Mouse (Mus musculus) MEL (cell line): ENCODE results near the gene Tiparp.

Source experiments
- CHD1 ChIP-seq: IDR thresholded peaks from 2 replicates; pipeline ENCODE4 v1.6.1; 2012; ENCODE audit warnings: low read depth, mild to moderate bottlenecking, inconsistent platforms, low read length, improper control_type of control experiment
- CTCF ChIP-seq, 3 experiments: IDR thresholded peaks in 2 of 3; conservative IDR thresholded peaks in 1 of 3; 2 replicates each; pipeline ENCODE4 v1.5.1; 2011 to 2012; ENCODE audit warnings: low read length in 3 of 3, low read depth in 2 of 3, mild to moderate bottlenecking in 2 of 3, improper control_type of control experiment in 1 of 3, inconsistent platforms in 1 of 3, mixed read lengths in 1 of 3, moderate library complexity in 1 of 3; ENCODE audit not compliant: control insufficient read depth in 1 of 3, insufficient read depth in 1 of 3, poor library complexity in 1 of 3, severe bottlenecking in 1 of 3
- EP300 ChIP-seq, 2 experiments: IDR thresholded peaks; 2 replicates each; pipeline ENCODE4 v1.6.1; 2011; ENCODE audit warnings: improper control_type of control experiment in 2 of 2, low read length in 2 of 2, low read depth in 1 of 2, mild to moderate bottlenecking in 1 of 2
- ETS1 ChIP-seq: IDR thresholded peaks from 2 replicates; pipeline ENCODE4 v1.6.1; 2012; ENCODE audit warnings: low read depth, mild to moderate bottlenecking, inconsistent platforms, low read length, improper control_type of control experiment, moderate library complexity
- POLR2A ChIP-seq, 2 experiments: IDR thresholded peaks; 2 replicates each; pipeline ENCODE4 v1.6.1; 2011 to 2012; ENCODE audit warnings: low read length in 2 of 2, mild to moderate bottlenecking in 2 of 2, control low read depth in 1 of 2, improper control_type of control experiment in 1 of 2, low read depth in 1 of 2, moderate library complexity in 1 of 2; ENCODE audit not compliant: control insufficient read depth in 1 of 2, insufficient read depth in 1 of 2, poor library complexity in 1 of 2
- UBTF ChIP-seq: IDR thresholded peaks from 2 replicates; pipeline ENCODE4 v1.6.1; 2012; ENCODE audit warnings: low read depth, mild to moderate bottlenecking, inconsistent platforms, low read length, improper control_type of control experiment, moderate library complexity, borderline replicate concordance; ENCODE audit not compliant: insufficient read depth
- ZC3H11A ChIP-seq: IDR thresholded peaks from 2 replicates; pipeline ENCODE4 v1.6.1; 2012; ENCODE audit warnings: low read depth, mild to moderate bottlenecking, inconsistent platforms, low read length, improper control_type of control experiment
- ZNF384 ChIP-seq: IDR thresholded peaks from 2 replicates; pipeline ENCODE4 v1.6.1; 2012; ENCODE audit warnings: low read depth, mild to moderate bottlenecking, inconsistent platforms, low read length, improper control_type of control experiment

GRCm38 (mm10) chr3:65565632-65566300, 37.6 kb downstream of the Tiparp start:
- TF ChIP-seq CHD1 (no peak), CTCF (IDR thresholded peaks at IDR 0.05 in 2 of 3, conservative IDR thresholded peaks at IDR 0.05 in 1 of 3; ENCODE audit: control insufficient read depth in 1 of 3, insufficient read depth in 1 of 3, low read depth in 2 of 3, low read length in 3 of 3, poor library complexity in 1 of 3, severe bottlenecking in 1 of 3) (no peak), POLR2A (IDR thresholded peaks at IDR 0.05; ENCODE audit: control insufficient read depth in 1 of 2, insufficient read depth in 1 of 2, low read depth in 1 of 2, low read length in 2 of 2, poor library complexity in 1 of 2) (no peak), ZC3H11A (no peak), ETS1 (no peak), EP300 (IDR thresholded peaks at IDR 0.05; ENCODE audit: low read depth in 1 of 2, low read length in 2 of 2) (no peak), UBTF (no peak), ZNF384 (no peak)
